Mouse (Mus musculus): Measurements from ENCODE around the gene Olfr1055. TPM values are rescaled to one million over a fixed set of nuclear protein-coding genes. Genes with fewer than 3 reads are reported as not detected.
"Not testable (repeated sequence)": the region's sequence is repeated elsewhere in the genome, so short reads cannot be mapped to it uniquely, and the experiment has no call there.

Gene Olfr1055
- not detected in 2 replicates for total RNA-seq (2021)
- long read RNA-seq: 0 reads

- DNase-seq: no peak
Observed at GRCm38 (mm10) chr2:86350184-86350583, at the start of gene Olfr1055. TSS of gene Olfr1055 (minus strand) at chr2:86350284.

- no peak for DNase-seq
Observed at GRCm38 (mm10) chr2:86395114-86395513, 45.0 kb upstream of the Olfr1055 start.

GRCm38 (mm10) chr2:86388461-86388860 lies 38.4 kb upstream of the Olfr1055 start, which contains the start of gene Olfr1058:
TSS of gene Olfr1058 (minus strand) at chr2:86388561.
- DNase-seq: not testable (repeated sequence)

- DNase-seq: no peak
Observed at GRCm38 (mm10) chr2:86378293-86378692, 28.2 kb upstream of the Olfr1055 start, which contains the start of gene Olfr1057. TSS of gene Olfr1057 (minus strand) at chr2:86378393.

- not testable (repeated sequence) for DNase-seq
Observed at GRCm38 (mm10) chr2:86366342-86366741, 16.3 kb upstream of the Olfr1055 start.

GRCm38 (mm10) chr2:86362369-86362768 lies 12.3 kb upstream of the Olfr1055 start, which contains the start of gene Olfr1056:
TSS of gene Olfr1056 (minus strand) at chr2:86362469.
- no peak for DNase-seq

- DNase-seq: not testable (repeated sequence)
Observed at GRCm38 (mm10) chr2:86351751-86352150, 1.7 kb upstream of the Olfr1055 start.

- DNase-seq: no peak
Observed at GRCm38 (mm10) chr2:86335333-86335732, 14.8 kb downstream of the Olfr1055 start, which contains the start of gene Olfr1054. TSS of gene Olfr1054 (minus strand) at chr2:86335433.

GRCm38 (mm10) chr2:86315184-86315583 lies 34.9 kb downstream of the Olfr1055 start, which contains the start of gene Olfr1053:
TSS of gene Olfr1053 (minus strand) at chr2:86315284.
- no peak for DNase-seq

Other genes starting within 250 kb of the Olfr1055 start
- gene Olfr1039, start 214.4 kb downstream of the Olfr1055 start, total RNA-seq (2021): not detected in 2 replicates
- not detected in 2 replicates for gene Olfr1040, start 203.6 kb downstream of the Olfr1055 start, total RNA-seq (2021)
- not detected in 2 replicates for gene Olfr1042, start 188.4 kb downstream of the Olfr1055 start, total RNA-seq (2021)
- not detected in 2 replicates for gene Olfr1043, start 182.8 kb downstream of the Olfr1055 start, total RNA-seq (2021)
- gene Olfr1044, start 172.5 kb downstream of the Olfr1055 start, total RNA-seq (2021): not detected in 2 replicates
- gene Olfr52, start 164.6 kb downstream of the Olfr1055 start, total RNA-seq (2021): not detected in 2 replicates
- gene Olfr1045, start 147.3 kb downstream of the Olfr1055 start, total RNA-seq (2021): not detected in 2 replicates
- not detected in 2 replicates for gene Olfr1046, start 131.0 kb downstream of the Olfr1055 start, total RNA-seq (2021)
- not detected in 2 replicates for gene Olfr1047, start 118.9 kb downstream of the Olfr1055 start, total RNA-seq (2021)
- gene Olfr1048, start 110.0 kb downstream of the Olfr1055 start, total RNA-seq (2021): not detected in 2 replicates
- gene Olfr1049, start 92.0 kb downstream of the Olfr1055 start, total RNA-seq (2021): not detected in 2 replicates
- gene Olfr1051, start 71.2 kb downstream of the Olfr1055 start, total RNA-seq (2021): not detected in 2 replicates
- not detected in 2 replicates for gene Olfr1052, start 57.8 kb downstream of the Olfr1055 start, total RNA-seq (2021)
- gene Olfr1053, start 35.0 kb downstream of the Olfr1055 start, total RNA-seq (2021): not detected in 2 replicates
- not detected in 2 replicates for gene Olfr1054, start 14.9 kb downstream of the Olfr1055 start, total RNA-seq (2021)
- gene Olfr1056, start 12.2 kb upstream of the Olfr1055 start, total RNA-seq (2021): not detected in 2 replicates
- gene Olfr1057, start 28.1 kb upstream of the Olfr1055 start, total RNA-seq (2021): not detected in 2 replicates
- not detected in 2 replicates for gene Olfr1058, start 38.3 kb upstream of the Olfr1055 start, total RNA-seq (2021)
- not detected in 2 replicates for gene Olfr1061, start 63.8 kb upstream of the Olfr1055 start, total RNA-seq (2021)
- gene Olfr1062, start 76.5 kb upstream of the Olfr1055 start, total RNA-seq (2021): not detected in 2 replicates
- not detected in 2 replicates for gene Olfr1065, start 100.3 kb upstream of the Olfr1055 start, total RNA-seq (2021)
- not detected in 2 replicates for gene Olfr1066, start 106.0 kb upstream of the Olfr1055 start, total RNA-seq (2021)
- gene Olfr228, start 137.1 kb upstream of the Olfr1055 start, total RNA-seq (2021): not detected in 2 replicates
- not detected in 2 replicates for gene Olfr1076, start 158.2 kb upstream of the Olfr1055 start, total RNA-seq (2021)
- gene Olfr1079, start 192.2 kb upstream of the Olfr1055 start, total RNA-seq (2021): not detected in 2 replicates
- gene Olfr1080, start 208.0 kb upstream of the Olfr1055 start, total RNA-seq (2021): not detected in 2 replicates
- gene Olfr1082, start 248.7 kb upstream of the Olfr1055 start, total RNA-seq (2021): not detected in 2 replicates

Measured in adrenal gland, postnatal 25 days (tissue).